ENCODE assay signal across 7 mouse cellular contexts in genomic region chr11:107130221-107130788, GRCm38 (mm10). TPM values are rescaled to one million over a fixed set of nuclear protein-coding genes. Genes with fewer than 3 reads are reported as not detected.
DNase-seq lines count a peak whose midpoint lies in the region; ATAC-seq and TF ChIP-seq lines count a peak whose summit lies in the region.

No protein-coding gene starts in this region.

- peaks cover 21% of the 10 kb centered on the region for H3K4me1 ChIP-seq in forebrain, embryonic 12.5 days
- H3K4me1 ChIP-seq in liver, adult 2 months (ENCODE audit: control insufficient read depth, insufficient read depth, low read length): peaks cover 5% of the 10 kb centered on the region
- peaks cover 4% of the 10 kb centered on the region; the same call in 1 of the 2 replicates for H3K4me1 ChIP-seq in stomach, embryonic 15.5 days

- 1% methylated on average over 18 of the region's 18 CpGs for WGBS in forebrain, embryonic 12.5 days
- WGBS in liver, adult 2 months: 2% methylated on average over 18 of the region's 18 CpGs
- WGBS in stomach, embryonic 15.5 days: 1% methylated on average over 18 of the region's 18 CpGs

- H3K9ac ChIP-seq in forebrain, embryonic 12.5 days: peak overlapping the region; percentile 98
- peak overlapping the region; percentile 12; the same call in 1 of the 2 replicates for H3K9ac ChIP-seq in liver, adult 2 months (ENCODE audit: low read depth, low read length)
- H3K9ac ChIP-seq in stomach, embryonic 15.5 days: peak overlapping the region; percentile 92; the same call in 1 of the 2 replicates

- TF ChIP-seq CTCF in liver, adult 2 months (IDR thresholded peaks at IDR 0.05; ENCODE audit: low read depth, low read length): no peak

- no peak for ATAC-seq in forebrain, embryonic 12.5 days (ENCODE audit: low FRiP score)
- ATAC-seq in stomach, embryonic 15.5 days (ENCODE audit: insufficient read depth, low FRiP score, low read depth): no peak

- DNase-seq in 3T3-L1 (ENCODE audit: low read depth, low spot score) (peak; percentile 33), 416B (ENCODE audit: low read depth) (peak; percentile 60)
- peak; percentile 50 for DNase-seq in liver, adult 2 months (ENCODE audit: extremely low read depth, low read depth, low spot score)
- DNase-seq in testis, postnatal 10 days (ENCODE audit: low spot score): no peak
- no peak for DNase-seq in layer of hippocampus, postnatal 10 days (ENCODE audit: low spot score in 2 of 2)

- H3K4me2 ChIP-seq in forebrain, embryonic 12.5 days: peak overlapping the region; percentile 66
- peak overlapping the region; percentile 67 for H3K4me2 ChIP-seq in stomach, embryonic 15.5 days

- H3K27ac ChIP-seq in forebrain, embryonic 12.5 days: 0 out of 2 replicates have a peak overlapping the region, but pooled peaks have one; percentile 98
- no peak overlapping the region for H3K27ac ChIP-seq in liver, adult 2 months (replicated peaks; ENCODE audit: insufficient read depth, low read depth, low read length)
- H3K27ac ChIP-seq in stomach, embryonic 15.5 days: peak overlapping the region; percentile 9; the same call in 1 of the 2 replicates

- H3K4me3 ChIP-seq in forebrain, embryonic 12.5 days (replicated peaks): peak overlapping the region; percentile 97
- H3K4me3 ChIP-seq in liver, adult 2 months (ENCODE audit: insufficient read depth, low read depth, low read length): no peak overlapping the region; the same call in 1 of the 2 replicates
- H3K4me3 ChIP-seq in stomach, embryonic 15.5 days (replicated peaks): peak overlapping the region; percentile 93

- no peaks in the 10 kb centered on the region for H3K27me3 ChIP-seq in forebrain, embryonic 12.5 days
- H3K27me3 ChIP-seq in liver, adult 2 months (ENCODE audit: control insufficient read depth, insufficient read depth, low read length): no peaks in the 10 kb centered on the region
- no peaks in the 10 kb centered on the region for H3K27me3 ChIP-seq in stomach, embryonic 15.5 days (replicated peaks)

- H3K36me3 ChIP-seq in forebrain, embryonic 12.5 days (replicated peaks): no peaks in the 10 kb centered on the region; the same call in 1 of the 2 replicates
- H3K36me3 ChIP-seq in liver, adult 2 months (ENCODE audit: control insufficient read depth, insufficient read depth, low read length): no peaks in the 10 kb centered on the region
- no peaks in the 10 kb centered on the region for H3K36me3 ChIP-seq in stomach, embryonic 15.5 days

- no peak for TF ChIP-seq POLR2A in liver, adult 2 months (IDR thresholded peaks at IDR 0.05; ENCODE audit: extremely low read depth, insufficient read depth, low read length)

- peaks cover 6% of the 10 kb centered on the region; the same call in 1 of the 2 replicates for H3K79me2 ChIP-seq in liver, adult 2 months (ENCODE audit: control insufficient read depth, insufficient read depth, low read length)

- H3K9me3 ChIP-seq in forebrain, embryonic 12.5 days: no peaks in the 10 kb centered on the region
- no peaks in the 10 kb centered on the region for H3K9me3 ChIP-seq in stomach, embryonic 15.5 days

RNA-seq across cellular contexts. Expression of gene Bptf, which starts 1.6 kb away (rescaled TPM):
- polyA plus RNA-seq in forebrain, embryonic 12.5 days (2016; fragmentation: Nextera tagmentation; extraction: Ambion mirVana): 43.3 and 48.3 TPM in 2 replicates
- total RNA-seq in liver, adult 2 months (2014; rRNA removed): 15.0 and 16.2 TPM in 2 replicates
- polyA plus RNA-seq in liver, adult 2 months (2012; rRNA removed): 5.6 and 7.6 TPM in 2 replicates
- polyA plus RNA-seq in stomach, embryonic 15.5 days (2015; fragmentation: Nextera tagmentation; extraction: Ambion mirVana): 28.4 and 28.8 TPM in 2 replicates
- 10 to 100 TPM; 66.8 to 68.4 TPM for total RNA-seq in layer of hippocampus, postnatal 10 days (2021)

RNA-seq across cellular contexts. Expression of gene Nol11, which starts 58.9 kb away (rescaled TPM):
- 67.3 and 69.4 TPM in 2 replicates for polyA plus RNA-seq in forebrain, embryonic 12.5 days (2016; fragmentation: Nextera tagmentation; extraction: Ambion mirVana)
- total RNA-seq in liver, adult 2 months (2014; rRNA removed): 9.0 and 10.1 TPM in 2 replicates
- 4.1 and 4.6 TPM in 2 replicates for polyA plus RNA-seq in liver, adult 2 months (2012; rRNA removed)
- polyA plus RNA-seq in stomach, embryonic 15.5 days (2015; fragmentation: Nextera tagmentation; extraction: Ambion mirVana): 48.9 and 52.0 TPM in 2 replicates
- total RNA-seq in layer of hippocampus, postnatal 10 days (2021): 10 to 100 TPM; 24.8 to 25.9 TPM

Comparison
In these comparisons a context has a peak if more than half of its experiments do, and no peak if none do; other contexts are left out.
1. DNase-seq: peak in 3T3-L1 (single experiment), 416B (single experiment) and liver, adult 2 months (single experiment); none in testis, postnatal 10 days (single experiment) and layer of hippocampus, postnatal 10 days (0 of 2).
2. H3K9ac ChIP-seq: peak in every context shown above with its lines; median percentile 98 in forebrain, embryonic 12.5 days; 92 in stomach, embryonic 15.5 days; 12 in liver, adult 2 months.